In the genomic region with DNA sequence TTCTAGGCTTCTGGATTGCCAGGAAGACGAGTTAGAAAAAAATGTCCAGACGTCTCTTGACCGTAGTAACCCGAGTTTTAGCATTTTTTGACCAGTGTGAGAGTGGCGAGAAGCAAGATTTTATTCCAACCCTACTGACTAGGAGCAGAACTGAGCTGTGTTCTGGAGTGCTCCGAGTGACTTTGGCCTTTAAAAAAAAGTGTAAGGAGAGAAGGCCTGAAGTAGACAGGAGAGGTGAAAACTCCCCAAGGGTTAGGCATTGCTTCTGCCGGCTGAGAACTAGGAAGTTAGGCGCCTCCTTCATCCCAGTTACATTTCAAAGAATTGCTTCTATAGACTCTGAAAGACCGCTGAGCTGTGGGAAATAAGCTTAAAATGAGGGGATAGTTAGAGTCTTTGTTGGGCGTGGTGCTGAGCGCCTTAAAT, we compare ENCODE assay signal across 1 mouse cellular context.
TF ChIP-seq lines count a peak whose summit lies in the region.

No protein-coding gene starts in this region.

TF ChIP-seq in CH12.LX, 34 proteins besides CTCF, POLR2A, EP300 and RAD21 (continued from another document):
- TF ChIP-seq CHD2 (IDR thresholded peaks at IDR 0.05; ENCODE audit: low read length) (0 out of 2 replicates have a peak, but pooled peaks have one; percentile 29), ZKSCAN1 (IDR thresholded peaks at IDR 0.05; ENCODE audit: borderline replicate concordance, low read depth, low read length) (no peak), MAX (IDR thresholded peaks at IDR 0.05; ENCODE audit: low read length) (peak; percentile 29; the same call in 1 of the 2 replicates), MYC (IDR thresholded peaks at IDR 0.05; ENCODE audit: low read depth, low read length) (0 out of 2 replicates have a peak, but pooled peaks have one; percentile 39), CHD1 (IDR thresholded peaks at IDR 0.05; ENCODE audit: low read depth, low read length) (peak; percentile 96), NELFE (IDR thresholded peaks at IDR 0.05; ENCODE audit: low read depth, low read length) (0 out of 2 replicates have a peak, but pooled peaks have one; percentile 21), TCF12 (IDR thresholded peaks at IDR 0.05; ENCODE audit: low read depth, low read length) (0 out of 2 replicates have a peak, but pooled peaks have one; percentile 8), HCFC1 (IDR thresholded peaks at IDR 0.05; ENCODE audit: low read depth, low read length) (no peak), TBP (conservative IDR thresholded peaks at IDR 0.05; ENCODE audit: low read depth, low read length) (no peak), ZMIZ1 (IDR thresholded peaks at IDR 0.05; ENCODE audit: low read depth, low read length) (0 out of 2 replicates have a peak, but pooled peaks have one; percentile 28), GABPA (IDR thresholded peaks at IDR 0.05; ENCODE audit: insufficient replicate concordance, low read depth, low read length) (no peak), ETS1 (conservative IDR thresholded peaks at IDR 0.05; ENCODE audit: low read depth, low read length) (no peak), JUN (IDR thresholded peaks at IDR 0.05; ENCODE audit: insufficient read depth, low read depth, low read length) (no peak), USF1 (IDR thresholded peaks at IDR 0.05; ENCODE audit: low read depth, low read length) (no peak), SIN3A (IDR thresholded peaks at IDR 0.05; ENCODE audit: low read length) (peak; percentile 57), NRF1 (IDR thresholded peaks at IDR 0.05; ENCODE audit: low read depth, low read length) (0 out of 2 replicates have a peak, but pooled peaks have one; percentile 11), MXI1 (IDR thresholded peaks at IDR 0.05; ENCODE audit: low read depth, low read length) (peak; percentile 63; the same call in 1 of the 2 replicates), ZNF384 (IDR thresholded peaks at IDR 0.05; ENCODE audit: low read depth, low read length) (peak; percentile 63), MAZ (IDR thresholded peaks at IDR 0.05; ENCODE audit: low read depth, low read length) (no peak)
